Mouse (Mus musculus) lung, embryonic 16.5 days (tissue): Measurements from ENCODE around the gene Ippk. TPM values are rescaled to one million over a fixed set of nuclear protein-coding genes. Genes with fewer than 3 reads are reported as not detected.

Experiments used
- ATAC-seq: fragments of 200-750 bp; cut with Nextera tagmentation; 2 replicates; pipeline ENCODE4 v1.8.0; 2017; ENCODE audit warnings: low read depth, mild to moderate bottlenecking, moderate library complexity
- H3K27ac ChIP-seq: fragments of 300-500 bp; sonication (generic); 2 replicates; pipeline ENCODE4 v1.5.1; 2014; ENCODE audit warnings: mild to moderate bottlenecking, control low read depth, low read length
- H3K27me3 ChIP-seq: fragments of 300-500 bp; sonication (generic); 2 replicates; pipeline ENCODE4 v1.6.1; 2014; ENCODE audit warnings: low read depth, low read length, mixed read lengths; ENCODE audit not compliant: control insufficient read depth, insufficient read depth
- H3K36me3 ChIP-seq: fragments of 300-500 bp; sonication (generic); 2 replicates; pipeline ENCODE4 v1.6.1; 2014; ENCODE audit warnings: low read length; ENCODE audit not compliant: control insufficient read depth, insufficient read depth
- H3K4me1 ChIP-seq: fragments of 300-500 bp; sonication (generic); replicated peaks from 2 replicates; pipeline ENCODE4 v1.6.1; 2014; ENCODE audit warnings: low read length, mixed read lengths; ENCODE audit not compliant: control insufficient read depth, insufficient read depth
- H3K4me2 ChIP-seq: fragments of 300-500 bp; sonication (generic); 2 replicates; pipeline ENCODE4 v1.6.1; 2014; ENCODE audit warnings: low read depth, low read length, control low read depth
- H3K4me3 ChIP-seq: fragments of 300-500 bp; sonication (generic); 2 replicates; pipeline ENCODE4 v1.5.1; 2014; ENCODE audit warnings: mild to moderate bottlenecking, low read length, control low read depth
- H3K9ac ChIP-seq: fragments of 300-500 bp; sonication (generic); 2 replicates; pipeline ENCODE4 v1.6.1; 2014; ENCODE audit warnings: low read length, control low read depth
- H3K9me3 ChIP-seq: fragments of 300-500 bp; sonication (generic); 2 replicates; pipeline ENCODE4 v1.6.1; 2016; ENCODE audit warnings: low read length; ENCODE audit not compliant: control insufficient read depth
- WGBS: fragments of 180-500 bp; shearing (Covaris S2); extraction: QIAGEN DNeasy Blood & Tissue Kit; methylation state at CpG from one replicate; pipeline ENCODE4 v1.1.7; 2014; 5-methylcytosine and 5-hydroxymethylcytosine counted together
- polyA plus RNA-seq: library from polyadenylated mRNA; unstranded; fragments of >200 nt; fragmentation: Nextera tagmentation; extraction: Ambion mirVana; gene quantifications from 2 replicates; pipeline ENCODE4 v1.2.1, GENCODE M21; 2015

Gene Ippk
- polyA plus RNA-seq, 1 experiment from 2014 or later = 16.2 TPM

DNA sequence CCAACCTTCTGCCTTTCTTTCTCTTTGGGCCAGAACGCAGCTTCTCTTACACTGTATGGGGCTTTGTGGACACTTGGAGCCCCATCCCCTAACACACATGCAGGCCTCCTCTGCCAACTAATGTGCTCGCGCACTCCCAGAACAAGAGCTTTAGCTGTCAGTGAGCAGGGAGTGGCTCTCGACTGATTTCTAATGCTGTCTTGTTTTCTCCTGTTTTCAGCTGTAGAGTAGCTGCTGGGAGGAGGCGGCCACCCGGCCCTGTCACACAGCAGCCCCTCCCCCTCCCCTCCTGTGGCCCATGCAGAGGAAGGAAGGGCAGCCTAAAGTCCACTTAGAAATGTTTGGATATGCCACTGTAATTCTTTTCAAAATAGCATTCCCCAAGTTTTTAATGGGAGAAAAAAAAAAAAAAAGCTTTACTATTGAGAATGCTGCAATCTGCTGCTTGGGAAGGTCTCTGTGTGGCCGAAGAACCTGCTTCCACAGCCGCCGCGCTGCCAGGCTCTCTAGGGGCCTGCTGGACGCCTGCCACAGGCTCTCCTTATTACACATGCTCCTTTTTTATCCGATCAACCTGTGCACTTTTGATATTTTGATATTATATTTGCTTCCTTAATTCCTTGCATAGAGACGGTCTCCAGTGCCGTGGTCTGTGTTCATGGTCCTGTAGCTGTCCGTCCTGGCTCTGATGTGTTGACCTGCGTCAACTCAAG lies 36.1 kb upstream of the Ippk start:
- Histone ChIP-seq H3K27ac (peak overlapping the region; percentile 25; the same call in 1 of the 2 replicates), H3K9me3 (no peaks in the 10 kb centered on the region), H3K4me1 (no peaks in the 10 kb centered on the region), H3K4me2 (no peak overlapping the region), H3K9ac (no peak overlapping the region), H3K4me3 (no peak overlapping the region), H3K36me3 (peaks cover 46% of the 10 kb centered on the region), H3K27me3 (no peaks in the 10 kb centered on the region)
- WGBS = 67% methylated on average over 16 of the region's 16 CpGs
- peak; percentile 30; the same call in 1 of the 2 replicates for ATAC-seq

DNA sequence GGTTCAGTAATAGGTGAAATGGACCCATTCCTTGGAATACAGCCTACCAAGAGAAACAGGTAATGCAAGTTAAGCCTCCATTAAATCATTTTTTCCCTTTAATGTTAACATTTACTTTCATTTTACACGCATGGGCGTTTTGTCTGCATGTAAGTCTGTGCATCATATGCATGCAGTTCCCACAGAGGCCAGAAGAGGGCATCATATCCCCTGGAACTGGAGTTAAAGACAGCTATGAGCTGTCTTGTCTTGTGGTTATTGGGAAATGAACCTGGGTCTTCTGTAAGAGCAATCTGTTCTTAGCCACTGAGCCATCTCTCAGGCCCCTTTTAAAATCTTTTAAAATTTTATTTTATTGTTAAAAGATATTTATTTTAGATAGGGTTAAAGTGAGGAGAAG lies 29.7 kb upstream of the Ippk start:
- Histone ChIP-seq H3K27me3 (no peaks in the 10 kb centered on the region), H3K27ac (no peak overlapping the region), H3K4me2 (no peak overlapping the region), H3K4me1 (no peaks in the 10 kb centered on the region), H3K36me3 (peaks cover 5% of the 10 kb centered on the region; the same call in 1 of the 2 replicates), H3K9me3 (no peaks in the 10 kb centered on the region; the same call in 1 of the 2 replicates), H3K9ac (no peak overlapping the region), H3K4me3 (no peak overlapping the region)
- ATAC-seq = no peak
- WGBS = 91% methylated on average over 2 of the region's 2 CpGs

- H3K4me1 ChIP-seq = no peaks in the 10 kb centered on the region
- H3K27me3 ChIP-seq = no peaks in the 10 kb centered on the region
- H3K4me3 ChIP-seq = no peak overlapping the region
- H3K36me3 ChIP-seq = no peaks in the 10 kb centered on the region
- no peak overlapping the region for H3K27ac ChIP-seq
- WGBS = 50% methylated on average over 1 of the region's 1 CpGs
- H3K9me3 ChIP-seq = no peaks in the 10 kb centered on the region; the same call in 1 of the 2 replicates
- ATAC-seq = no peak
- no peak overlapping the region for H3K4me2 ChIP-seq
- no peak overlapping the region for H3K9ac ChIP-seq
Observed at GRCm38 (mm10) chr13:49393579-49393978, 27.5 kb upstream of the Ippk start.

GRCm38 (mm10) chr13:49394886-49395447 lies 26.1 kb upstream of the Ippk start:
- Histone ChIP-seq H3K4me2 (no peak overlapping the region), H3K9ac (no peak overlapping the region), H3K36me3 (no peaks in the 10 kb centered on the region), H3K4me3 (no peak overlapping the region), H3K27me3 (no peaks in the 10 kb centered on the region), H3K9me3 (no peaks in the 10 kb centered on the region; the same call in 1 of the 2 replicates), H3K27ac (no peak overlapping the region), H3K4me1 (no peaks in the 10 kb centered on the region)
- WGBS = 81% methylated on average over 3 of the region's 3 CpGs
- no peak for ATAC-seq

GRCm38 (mm10) chr13:49396798-49397197 lies 24.3 kb upstream of the Ippk start:
- H3K4me3 ChIP-seq = no peak overlapping the region
- ATAC-seq = no peak
- H3K9ac ChIP-seq = no peak overlapping the region
- no peaks in the 10 kb centered on the region for H3K27me3 ChIP-seq
- H3K36me3 ChIP-seq = no peaks in the 10 kb centered on the region
- no peak overlapping the region for H3K4me2 ChIP-seq
- no peaks in the 10 kb centered on the region for H3K4me1 ChIP-seq
- H3K9me3 ChIP-seq = no peaks in the 10 kb centered on the region
- H3K27ac ChIP-seq = no peak overlapping the region
- 57% methylated on average over 1 of the region's 1 CpGs for WGBS

DNA sequence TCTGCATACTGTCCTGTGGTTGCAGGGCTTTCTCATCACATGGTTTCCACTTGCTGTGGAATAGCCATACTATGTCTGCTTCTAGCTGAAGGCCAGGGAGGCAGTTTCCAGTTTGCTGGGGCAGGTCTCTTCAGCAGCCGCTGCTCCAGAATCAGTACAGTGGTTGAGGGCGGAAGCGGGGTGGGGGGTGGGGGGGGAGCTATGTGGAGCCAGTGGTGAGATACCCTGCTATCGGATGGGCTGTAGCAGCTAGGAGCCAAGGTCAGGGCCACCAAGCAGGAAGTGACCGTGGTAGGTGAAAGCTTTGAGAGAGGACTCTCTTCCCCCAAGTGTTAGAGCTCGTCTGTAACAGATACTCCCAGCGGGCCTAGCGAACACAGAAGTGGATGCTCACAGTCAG lies 22.9 kb upstream of the Ippk start:
- no peaks in the 10 kb centered on the region for H3K27me3 ChIP-seq
- H3K36me3 ChIP-seq = no peaks in the 10 kb centered on the region
- no peaks in the 10 kb centered on the region for H3K9me3 ChIP-seq
- WGBS = 62% methylated on average over 8 of the region's 8 CpGs
- no peak for ATAC-seq
- no peak overlapping the region for H3K4me3 ChIP-seq
- no peak overlapping the region for H3K9ac ChIP-seq
- no peak overlapping the region for H3K27ac ChIP-seq
- H3K4me2 ChIP-seq = no peak overlapping the region
- H3K4me1 ChIP-seq = no peaks in the 10 kb centered on the region

- Histone ChIP-seq H3K9ac (no peak overlapping the region), H3K9me3 (no peaks in the 10 kb centered on the region), H3K4me1 (no peaks in the 10 kb centered on the region), H3K27ac (no peak overlapping the region), H3K27me3 (no peaks in the 10 kb centered on the region), H3K36me3 (no peaks in the 10 kb centered on the region), H3K4me3 (no peak overlapping the region), H3K4me2 (no peak overlapping the region)
- ATAC-seq = peak; percentile 20; the same call in 1 of the 2 replicates
- 37% methylated on average over 6 of the region's 6 CpGs for WGBS
Observed at GRCm38 (mm10) chr13:49400139-49400538, 20.9 kb upstream of the Ippk start.

GRCm38 (mm10) chr13:49402628-49403027 lies 18.4 kb upstream of the Ippk start:
- no peak overlapping the region for H3K4me3 ChIP-seq
- no peaks in the 10 kb centered on the region for H3K36me3 ChIP-seq
- H3K4me1 ChIP-seq = no peaks in the 10 kb centered on the region
- H3K9ac ChIP-seq = no peak overlapping the region
- no peak overlapping the region for H3K27ac ChIP-seq
- 51% methylated on average over 2 of the region's 2 CpGs for WGBS
- no peak overlapping the region for H3K4me2 ChIP-seq
- no peaks in the 10 kb centered on the region for H3K27me3 ChIP-seq
- 0 out of 2 replicates have a peak, but pooled peaks have one; percentile 12 for ATAC-seq
- no peaks in the 10 kb centered on the region for H3K9me3 ChIP-seq

GRCm38 (mm10) chr13:49407795-49408194 lies 13.3 kb upstream of the Ippk start:
- Histone ChIP-seq H3K9ac (no peak overlapping the region), H3K27ac (no peak overlapping the region)

More at GRCm38 (mm10) chr13:49407795-49408194, 13.3 kb upstream of the Ippk start:
- H3K4me1 ChIP-seq = no peaks in the 10 kb centered on the region
- H3K9me3 ChIP-seq = no peaks in the 10 kb centered on the region
- H3K4me2 ChIP-seq = no peak overlapping the region
- no peak for ATAC-seq
- H3K36me3 ChIP-seq = no peaks in the 10 kb centered on the region
- H3K27me3 ChIP-seq = no peaks in the 10 kb centered on the region
- no peak overlapping the region for H3K4me3 ChIP-seq
